Mouse (Mus musculus) brain, embryonic 14.5 days (tissue): ENCODE data around the gene Olfr1408.

Source experiments
- CTCF ChIP-seq: fragments of 200-500 bp; IDR thresholded peaks from 2 replicates; pipeline ENCODE4 v1.5.1; 2012; ENCODE audit warnings: inconsistent platforms, mild to moderate bottlenecking, moderate library complexity, borderline replicate concordance; ENCODE audit not compliant: insufficient read depth, insufficient read length; ENCODE audit errors: extremely low read depth
- POLR2A ChIP-seq: fragments of 200-500 bp; IDR thresholded peaks from 2 replicates; pipeline ENCODE4 v1.6.1; 2012; ENCODE audit warnings: mild to moderate bottlenecking, inconsistent platforms, borderline replicate concordance; ENCODE audit not compliant: poor library complexity, insufficient read depth, insufficient read length, severe bottlenecking; ENCODE audit errors: extremely low read depth

DNA sequence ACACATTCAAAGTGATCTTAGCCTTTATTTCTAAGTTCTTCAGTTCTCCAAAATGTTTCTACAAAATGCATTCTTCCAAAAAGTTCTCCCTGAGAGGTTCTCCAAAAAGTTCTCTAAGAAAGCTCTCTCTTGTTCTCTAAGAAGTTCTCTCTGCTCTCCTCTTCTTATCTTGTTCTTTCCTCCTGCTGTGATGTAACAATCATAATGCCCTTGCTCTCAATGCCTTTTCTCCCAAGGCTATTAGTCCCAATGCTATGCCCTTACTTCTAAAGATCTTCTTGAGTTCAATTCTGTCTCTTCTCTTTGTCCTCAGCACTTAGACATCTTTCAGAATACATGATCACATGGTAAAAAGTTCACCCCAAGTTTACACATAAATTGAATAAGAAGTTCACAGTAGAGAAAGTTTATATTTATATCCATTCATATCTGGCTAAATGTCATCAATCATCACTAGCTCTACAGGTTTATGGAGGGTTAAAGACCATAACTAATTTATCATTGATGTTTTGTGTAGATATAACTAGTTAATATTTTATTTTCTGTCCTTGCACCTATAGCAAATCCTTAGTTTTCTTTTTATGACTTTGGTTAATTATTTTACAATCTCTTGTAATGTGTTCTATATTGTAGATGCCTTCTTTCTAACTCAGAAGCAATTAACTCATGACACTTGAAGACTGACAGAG, 37.1 kb upstream of the Olfr1408 start:
- no peak for TF ChIP-seq CTCF
- TF ChIP-seq POLR2A: no peak
